ENCODE assay signal across 11 mouse cellular contexts in the genomic region with DNA sequence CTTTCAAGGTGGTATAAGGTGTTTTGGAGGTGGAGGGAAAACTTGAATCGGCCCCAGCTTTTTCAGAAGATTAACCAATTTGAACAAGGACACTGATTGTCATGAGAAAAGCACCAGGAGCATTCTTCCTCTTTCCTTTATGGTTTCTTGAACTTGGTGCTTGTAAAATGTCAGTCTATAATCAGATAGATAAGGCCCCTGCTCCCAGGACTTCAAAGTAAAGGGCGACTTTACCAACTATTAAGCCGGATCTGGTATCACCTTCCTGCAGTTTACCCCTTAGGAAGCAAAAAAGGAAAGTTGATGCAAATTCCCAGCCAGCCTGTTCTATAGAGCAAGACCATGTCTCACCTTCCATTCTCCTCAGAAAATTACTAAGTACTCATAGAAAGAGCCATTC.
"Had no signal": no experiment of that assay in that cellular context is flagged by ENCODE, and none has a peak within 500 bp of the region (broad histone marks: within the 10 kb centered on the region; RNA-seq: fewer than 3 reads in every experiment).

No protein-coding gene starts in this region.

- H3K27ac ChIP-seq: limb, embryonic 15.5 days; liver, embryonic 14.5 days; midbrain, embryonic 13.5 days had no signal

- H3K9ac ChIP-seq: limb, embryonic 15.5 days; liver, embryonic 14.5 days; midbrain, embryonic 13.5 days had no signal

- H3K4me2 ChIP-seq: limb, embryonic 15.5 days; midbrain, embryonic 13.5 days had no signal

- H3K27me3 ChIP-seq: limb, embryonic 15.5 days; midbrain, embryonic 13.5 days had no signal

- H3K36me3 ChIP-seq: limb, embryonic 15.5 days; midbrain, embryonic 13.5 days had no signal

- ATAC-seq: midbrain, embryonic 13.5 days had no signal

- H3K4me3 ChIP-seq: limb, embryonic 15.5 days; midbrain, embryonic 13.5 days had no signal

- H3K9me3 ChIP-seq: limb, embryonic 15.5 days; midbrain, embryonic 13.5 days had no signal

- DNase-seq: kidney, adult 18-20 months; kidney, postnatal 10 days; kidney, postnatal 4 days; lung, adult 18-20 months; lung, postnatal 36 days; retina, postnatal 1 day; right cerebral cortex, postnatal 4 days; thymus, postnatal 4 days had no signal
